Mouse (Mus musculus) frontal cortex, postnatal 25 days (tissue): ENCODE measurements at regions not wholly inside any gene's neighbourhood (a gene's known extent, or its start where the extent isn't known, plus 50 kb on each side); places are given as distances from the start of the nearest gene placed in this dataset.

ENCODE experiments used
- DNase-seq, 2 experiments: peaks; one replicate each; pipeline ENCODE4 v3.0.0; 2022; ENCODE audit warnings: low spot score in 2 of 2

GRCm38 (mm10) chr4:7423204-7423603 lies 815.6 kb downstream of the Car8 start:
- no peak for DNase-seq

- DNase-seq, result no peak
These were observed 816.1 kb downstream of the Car8 start for GRCm38 (mm10) chr4:7422787-7423186.

GRCm38 (mm10) chr4:7414301-7414700 lies 824.5 kb downstream of the Car8 start:
- DNase-seq, result no peak

- no peak for DNase-seq
These were observed 846.1 kb downstream of the Car8 start for GRCm38 (mm10) chr4:7392696-7393095.

GRCm38 (mm10) chr4:7391596-7391995 lies 847.2 kb downstream of the Car8 start:
- DNase-seq, result no peak

- no peak for DNase-seq
These were observed 853.8 kb downstream of the Car8 start for GRCm38 (mm10) chr4:7385069-7385468.

GRCm38 (mm10) chr4:7379996-7380395 lies 858.8 kb downstream of the Car8 start:
- DNase-seq, result no peak

GRCm38 (mm10) chr4:7364238-7365040 lies 874.4 kb downstream of the Car8 start:
- no peak for DNase-seq

GRCm38 (mm10) chr4:7363508-7363907 lies 875.3 kb downstream of the Car8 start:
- DNase-seq, result no peak

- no peak for DNase-seq
These were observed 882.6 kb downstream of the Car8 start for GRCm38 (mm10) chr4:7356202-7356601.

GRCm38 (mm10) chr4:7347317-7347716 lies 891.5 kb downstream of the Car8 start:
- DNase-seq, result no peak

GRCm38 (mm10) chr4:7341159-7341558 lies 897.7 kb downstream of the Car8 start:
- no peak for DNase-seq

- no peak for DNase-seq
These were observed 924.6 kb downstream of the Car8 start for GRCm38 (mm10) chr4:7314261-7314660.

- no peak for DNase-seq
These were observed 925.6 kb downstream of the Car8 start for GRCm38 (mm10) chr4:7313219-7313618.

- DNase-seq, result no peak
These were observed 926.7 kb downstream of the Car8 start for GRCm38 (mm10) chr4:7312160-7312559.

- no peak for DNase-seq
These were observed 969.8 kb downstream of the Car8 start for GRCm38 (mm10) chr4:7269047-7269446.

GRCm38 (mm10) chr4:7256486-7256885 lies 982.4 kb downstream of the Car8 start:
- no peak for DNase-seq

GRCm38 (mm10) chr4:7253616-7254015 lies 985.2 kb downstream of the Car8 start:
- no peak for DNase-seq

- DNase-seq, result no peak
These were observed 987.2 kb downstream of the Car8 start for GRCm38 (mm10) chr4:7251641-7252040.

- no peak for DNase-seq
These were observed 991.0 kb downstream of the Car8 start for GRCm38 (mm10) chr4:7247816-7248215.

GRCm38 (mm10) chr4:7247244-7247643 lies 991.6 kb downstream of the Car8 start:
- no peak for DNase-seq

GRCm38 (mm10) chr4:7246828-7247227 lies 992.0 kb downstream of the Car8 start:
- no peak for DNase-seq

- DNase-seq, result no peak
These were observed 993.2 kb downstream of the Car8 start for GRCm38 (mm10) chr4:7245653-7246052.

GRCm38 (mm10) chr4:7237848-7238247 lies 1001.0 kb downstream of the Car8 start:
- no peak for DNase-seq
